Mouse (Mus musculus): ENCODE data around the gene Bspry. TPM values are rescaled to one million over a fixed set of nuclear protein-coding genes. Genes with fewer than 3 reads are reported as not detected.
"Not testable (repeated sequence)": the region's sequence is repeated elsewhere in the genome, so short reads cannot be mapped to it uniquely, and the experiment has no call there.

The Bspry gene
- polyA plus RNA-seq, 1 experiment from 2014 or later: 0.67 TPM

GRCm38 (mm10) chr4:62459081-62459480 lies 20.8 kb upstream of the Bspry start:
- no peaks in the 10 kb centered on the region for H3K9me3 ChIP-seq (replicated peaks)
- 62% methylated on average over 3 of the region's 3 CpGs for WGBS
- ATAC-seq (ENCODE audit: low FRiP score): no peak

GRCm38 (mm10) chr4:62460348-62460747 lies 19.5 kb upstream of the Bspry start:
- Histone ChIP-seq H3K4me2 (no peak overlapping the region), H3K9me3 (replicated peaks) (no peaks in the 10 kb centered on the region), H3K36me3 (peaks cover 12% of the 10 kb centered on the region), H3K4me3 (replicated peaks) (no peak overlapping the region), H3K9ac (replicated peaks) (no peak overlapping the region), H3K4me1 (no peaks in the 10 kb centered on the region), H3K27ac (replicated peaks) (no peak overlapping the region), H3K27me3 (replicated peaks) (no peaks in the 10 kb centered on the region)
- WGBS: 93% methylated on average over 8 of the region's 8 CpGs
- no peak for ATAC-seq (ENCODE audit: low FRiP score)

More at GRCm38 (mm10) chr4:62459081-62459480, 20.8 kb upstream of the Bspry start:
- H3K9ac ChIP-seq (replicated peaks): no peak overlapping the region
- H3K4me3 ChIP-seq (replicated peaks): no peak overlapping the region
- no peak overlapping the region for H3K4me2 ChIP-seq
- H3K27ac ChIP-seq (replicated peaks): no peak overlapping the region
- H3K4me1 ChIP-seq: no peaks in the 10 kb centered on the region
- peaks cover 12% of the 10 kb centered on the region for H3K36me3 ChIP-seq
- H3K27me3 ChIP-seq (replicated peaks): no peaks in the 10 kb centered on the region

GRCm38 (mm10) chr4:62463124-62463523 lies 16.7 kb upstream of the Bspry start:
- no peaks in the 10 kb centered on the region for H3K9me3 ChIP-seq (replicated peaks)
- H3K4me2 ChIP-seq: no peak overlapping the region
- H3K9ac ChIP-seq (replicated peaks): no peak overlapping the region
- no peaks in the 10 kb centered on the region for H3K4me1 ChIP-seq
- no peak overlapping the region for H3K4me3 ChIP-seq (replicated peaks)
- peaks cover 12% of the 10 kb centered on the region for H3K36me3 ChIP-seq
- WGBS: 91% methylated on average over 2 of the region's 2 CpGs
- H3K27me3 ChIP-seq (replicated peaks): no peaks in the 10 kb centered on the region
- no peak for ATAC-seq (ENCODE audit: low FRiP score)
- no peak overlapping the region for H3K27ac ChIP-seq (replicated peaks)

GRCm38 (mm10) chr4:62468158-62468557 lies 11.7 kb upstream of the Bspry start:
- Histone ChIP-seq H3K4me1 (peaks cover 8% of the 10 kb centered on the region), H3K9me3 (replicated peaks) (no peaks in the 10 kb centered on the region), H3K9ac (replicated peaks) (no peak overlapping the region), H3K27me3 (replicated peaks) (no peaks in the 10 kb centered on the region), H3K4me2 (no peak overlapping the region), H3K36me3 (no peaks in the 10 kb centered on the region), H3K27ac (replicated peaks) (no peak overlapping the region), H3K4me3 (replicated peaks) (no peak overlapping the region)
- ATAC-seq (ENCODE audit: low FRiP score): no peak
- WGBS: 96% methylated on average over 1 of the region's 1 CpGs

GRCm38 (mm10) chr4:62470598-62471051 lies 9.2 kb upstream of the Bspry start, which contains the start of gene Wdr31:
TSS of gene Wdr31 (minus strand) at chr4:62470896.
- H3K36me3 ChIP-seq: no peaks in the 10 kb centered on the region
- WGBS: under 1% methylated on average over 30 of the region's 30 CpGs
- 0 out of 2 replicates have a peak, but pooled peaks cover 3% of the 10 kb centered on the region for H3K27me3 ChIP-seq (replicated peaks)
- peak within 1 kb of the TSS; percentile 70; the same call in 1 of the 2 replicates for H3K27ac ChIP-seq (replicated peaks)
- no peaks in the 10 kb centered on the region for H3K9me3 ChIP-seq (replicated peaks)
- peak within 1 kb of the TSS; percentile 69 for H3K4me3 ChIP-seq (replicated peaks)
- peak; percentile 95 for ATAC-seq (ENCODE audit: low FRiP score)
- H3K9ac ChIP-seq (replicated peaks): peak within 1 kb of the TSS; percentile 70
- peak within 1 kb of the TSS; percentile 81 for H3K4me2 ChIP-seq
- H3K4me1 ChIP-seq: peaks cover 8% of the 10 kb centered on the region

GRCm38 (mm10) chr4:62472071-62472470 lies 7.8 kb upstream of the Bspry start:
- Histone ChIP-seq H3K27me3 (replicated peaks) (peaks cover 3% of the 10 kb centered on the region; the same call in 1 of the 2 replicates), H3K36me3 (no peaks in the 10 kb centered on the region), H3K4me2 (no peak overlapping the region), H3K4me3 (replicated peaks) (no peak overlapping the region), H3K9ac (replicated peaks) (no peak overlapping the region), H3K4me1 (peaks cover 8% of the 10 kb centered on the region), H3K27ac (replicated peaks) (no peak overlapping the region), H3K9me3 (replicated peaks) (no peaks in the 10 kb centered on the region)
- 97% methylated on average over 2 of the region's 2 CpGs for WGBS
- no peak for ATAC-seq (ENCODE audit: low FRiP score)

GRCm38 (mm10) chr4:62475131-62475530 lies 4.7 kb upstream of the Bspry start:
- H3K27me3 ChIP-seq (replicated peaks): peaks cover 25% of the 10 kb centered on the region
- no peak overlapping the region for H3K4me2 ChIP-seq
- H3K4me3 ChIP-seq (replicated peaks): no peak overlapping the region
- no peaks in the 10 kb centered on the region for H3K9me3 ChIP-seq (replicated peaks)
- WGBS: 84% methylated on average over 2 of the region's 2 CpGs
- peaks cover 17% of the 10 kb centered on the region for H3K4me1 ChIP-seq
- no peak for ATAC-seq (ENCODE audit: low FRiP score)
- no peak overlapping the region for H3K27ac ChIP-seq (replicated peaks)
- no peaks in the 10 kb centered on the region for H3K36me3 ChIP-seq
- no peak overlapping the region for H3K9ac ChIP-seq (replicated peaks)

- WGBS: 86% methylated on average over 6 of the region's 6 CpGs
- no peaks in the 10 kb centered on the region for H3K9me3 ChIP-seq (replicated peaks)
- peaks cover 25% of the 10 kb centered on the region for H3K27me3 ChIP-seq (replicated peaks)
- no peak for ATAC-seq (ENCODE audit: low FRiP score)
- no peak overlapping the region for H3K27ac ChIP-seq (replicated peaks)
- H3K4me2 ChIP-seq: no peak overlapping the region
- H3K9ac ChIP-seq (replicated peaks): no peak overlapping the region
- H3K4me1 ChIP-seq: peaks cover 15% of the 10 kb centered on the region
- no peak overlapping the region for H3K4me3 ChIP-seq (replicated peaks)
- H3K36me3 ChIP-seq: no peaks in the 10 kb centered on the region
Measured at GRCm38 (mm10) chr4:62475793-62476192, 4.1 kb upstream of the Bspry start.

GRCm38 (mm10) chr4:62477542-62478244 lies 2.2 kb upstream of the Bspry start:
- Histone ChIP-seq H3K27me3 (replicated peaks) (peaks cover 33% of the 10 kb centered on the region), H3K36me3 (no peaks in the 10 kb centered on the region), H3K4me1 (peaks cover 12% of the 10 kb centered on the region), H3K4me3 (replicated peaks) (no peak overlapping the region), H3K9ac (replicated peaks) (no peak overlapping the region), H3K9me3 (replicated peaks) (no peaks in the 10 kb centered on the region), H3K4me2 (no peak overlapping the region), H3K27ac (replicated peaks) (no peak overlapping the region)
- 89% methylated on average over 6 of the region's 6 CpGs for WGBS
- no peak for ATAC-seq (ENCODE audit: low FRiP score)

GRCm38 (mm10) chr4:62479593-62479936 lies 288 bp upstream of the Bspry start:
- Histone ChIP-seq H3K27me3 (replicated peaks) (peaks cover 31% of the 10 kb centered on the region), H3K4me1 (peaks cover 12% of the 10 kb centered on the region), H3K4me2 (peak overlapping the region; percentile 80), H3K4me3 (replicated peaks) (peak overlapping the region; percentile 42)
- H3K9me3 ChIP-seq (replicated peaks); H3K9ac ChIP-seq (replicated peaks); H3K36me3 ChIP-seq; H3K27ac ChIP-seq (replicated peaks): not testable (repeated sequence)
- 17% methylated on average over 11 of the region's 11 CpGs for WGBS
- peak; percentile 22; the same call in 1 of the 2 replicates for ATAC-seq (ENCODE audit: low FRiP score)

- Histone ChIP-seq H3K27me3 (replicated peaks) (peaks cover 31% of the 10 kb centered on the region), H3K36me3 (no peaks in the 10 kb centered on the region), H3K9me3 (replicated peaks) (no peaks in the 10 kb centered on the region), H3K4me2 (0 out of 2 replicates have a peak overlapping the region, but pooled peaks have one; percentile 80), H3K4me1 (peaks cover 12% of the 10 kb centered on the region), H3K9ac (replicated peaks) (no peak overlapping the region), H3K27ac (replicated peaks) (no peak overlapping the region), H3K4me3 (replicated peaks) (no peak overlapping the region)
- 0 out of 2 replicates have a peak, but pooled peaks have one; percentile 34 for ATAC-seq (ENCODE audit: low FRiP score)
- 48% methylated on average over 10 of the region's 10 CpGs for WGBS
Measured at GRCm38 (mm10) chr4:62480709-62481605, 1.1 kb downstream of the Bspry start.

Data from neural tube, embryonic 15.5 days (tissue).